Mouse (Mus musculus): ENCODE measurements around the gene Ndufa3. TPM values are rescaled to one million over a fixed set of nuclear protein-coding genes. Genes with fewer than 3 reads are reported as not detected.

Ndufa3 gene
- polyA plus RNA-seq, 1 experiment, result not detected

- Histone ChIP-seq H3K4me1 (ENCODE audit: control insufficient read depth, insufficient read depth, low read length) (no peaks in the 10 kb centered on the region), H3K4me3 (ENCODE audit: insufficient read depth, low read depth, low read length) (no peak overlapping the region), H3K27ac (ENCODE audit: insufficient read depth, low read depth, low read length) (no peak overlapping the region)
- TF ChIP-seq POLR2A (IDR thresholded peaks at IDR 0.05; ENCODE audit: insufficient read depth, low read depth, low read length) (no peak), CTCF (IDR thresholded peaks at IDR 0.05; ENCODE audit: insufficient read depth, low read depth, low read length) (no peak)
- WGBS, result 29% methylated on average over 2 of the region's 2 CpGs
Measured at GRCm38 (mm10) chr7:3606798-3607197, 10.4 kb upstream of the Ndufa3 start.

- TF ChIP-seq CTCF (IDR thresholded peaks at IDR 0.05; ENCODE audit: insufficient read depth, low read depth, low read length) (no peak), POLR2A (IDR thresholded peaks at IDR 0.05; ENCODE audit: insufficient read depth, low read depth, low read length) (no peak)
- 86% methylated on average over 6 of the region's 6 CpGs for WGBS
- Histone ChIP-seq H3K27ac (ENCODE audit: insufficient read depth, low read depth, low read length) (no peak overlapping the region), H3K4me1 (ENCODE audit: control insufficient read depth, insufficient read depth, low read length) (no peaks in the 10 kb centered on the region), H3K4me3 (ENCODE audit: insufficient read depth, low read depth, low read length) (no peak overlapping the region)
Measured at GRCm38 (mm10) chr7:3607391-3607790, 9.8 kb upstream of the Ndufa3 start.

GRCm38 (mm10) chr7:3608668-3609067 lies 8.5 kb upstream of the Ndufa3 start:
- WGBS, result 84% methylated on average over 3 of the region's 3 CpGs
- Histone ChIP-seq H3K4me1 (ENCODE audit: control insufficient read depth, insufficient read depth, low read length) (no peaks in the 10 kb centered on the region), H3K4me3 (ENCODE audit: insufficient read depth, low read depth, low read length) (no peak overlapping the region), H3K27ac (ENCODE audit: insufficient read depth, low read depth, low read length) (no peak overlapping the region)
- TF ChIP-seq CTCF (IDR thresholded peaks at IDR 0.05; ENCODE audit: insufficient read depth, low read depth, low read length), result no peak
- TF ChIP-seq POLR2A (IDR thresholded peaks at IDR 0.05; ENCODE audit: insufficient read depth, low read depth, low read length), result no peak

- Histone ChIP-seq H3K27ac (ENCODE audit: insufficient read depth, low read depth, low read length) (no peak overlapping the region), H3K4me1 (ENCODE audit: control insufficient read depth, insufficient read depth, low read length) (no peaks in the 10 kb centered on the region), H3K4me3 (ENCODE audit: insufficient read depth, low read depth, low read length) (no peak overlapping the region)
- TF ChIP-seq CTCF (IDR thresholded peaks at IDR 0.05; ENCODE audit: insufficient read depth, low read depth, low read length) (no peak), POLR2A (IDR thresholded peaks at IDR 0.05; ENCODE audit: insufficient read depth, low read depth, low read length) (no peak)
- 59% methylated on average over 3 of the region's 3 CpGs for WGBS
Measured at GRCm38 (mm10) chr7:3609082-3609481, 8.1 kb upstream of the Ndufa3 start.

GRCm38 (mm10) chr7:3610437-3610836 lies 6.7 kb upstream of the Ndufa3 start:
- Histone ChIP-seq H3K27ac (ENCODE audit: insufficient read depth, low read depth, low read length) (no peak overlapping the region), H3K4me3 (ENCODE audit: insufficient read depth, low read depth, low read length) (no peak overlapping the region), H3K4me1 (ENCODE audit: control insufficient read depth, insufficient read depth, low read length) (no peaks in the 10 kb centered on the region)
- TF ChIP-seq POLR2A (IDR thresholded peaks at IDR 0.05; ENCODE audit: insufficient read depth, low read depth, low read length) (no peak), CTCF (IDR thresholded peaks at IDR 0.05; ENCODE audit: insufficient read depth, low read depth, low read length) (no peak)
- 87% methylated on average over 3 of the region's 3 CpGs for WGBS

- TF ChIP-seq POLR2A (IDR thresholded peaks at IDR 0.05; ENCODE audit: insufficient read depth, low read depth, low read length), result no peak
- TF ChIP-seq CTCF (IDR thresholded peaks at IDR 0.05; ENCODE audit: insufficient read depth, low read depth, low read length), result no peak
- no peak overlapping the region for H3K27ac ChIP-seq (ENCODE audit: insufficient read depth, low read depth, low read length)
- H3K4me3 ChIP-seq (ENCODE audit: insufficient read depth, low read depth, low read length), result no peak overlapping the region
- WGBS, result 92% methylated on average over 13 of the region's 13 CpGs
- no peaks in the 10 kb centered on the region for H3K4me1 ChIP-seq (ENCODE audit: control insufficient read depth, insufficient read depth, low read length)
Measured at GRCm38 (mm10) chr7:3611006-3611405, 6.2 kb upstream of the Ndufa3 start.

- 79% methylated on average over 3 of the region's 3 CpGs for WGBS
- Histone ChIP-seq H3K4me3 (ENCODE audit: insufficient read depth, low read depth, low read length) (no peak overlapping the region), H3K4me1 (ENCODE audit: control insufficient read depth, insufficient read depth, low read length) (peaks cover 2% of the 10 kb centered on the region; the same call in 1 of the 2 replicates), H3K27ac (ENCODE audit: insufficient read depth, low read depth, low read length) (no peak overlapping the region)
- TF ChIP-seq POLR2A (IDR thresholded peaks at IDR 0.05; ENCODE audit: insufficient read depth, low read depth, low read length) (no peak), CTCF (IDR thresholded peaks at IDR 0.05; ENCODE audit: insufficient read depth, low read depth, low read length) (no peak)
Measured at GRCm38 (mm10) chr7:3614021-3614420, 3.2 kb upstream of the Ndufa3 start.

GRCm38 (mm10) chr7:3616057-3616388 lies 1.1 kb upstream of the Ndufa3 start, which contains the start of gene Oscar:
Oscar (minus strand) TSS chr7:3616157.
- Histone ChIP-seq H3K27ac (ENCODE audit: insufficient read depth, low read depth, low read length) (no peak within 1 kb of the TSS), H3K4me3 (ENCODE audit: insufficient read depth, low read depth, low read length) (no peak within 1 kb of the TSS), H3K4me1 (ENCODE audit: control insufficient read depth, insufficient read depth, low read length) (peaks cover 2% of the 10 kb centered on the region; the same call in 1 of the 2 replicates)
- 83% methylated on average over 4 of the region's 4 CpGs for WGBS
- no peak for TF ChIP-seq POLR2A (IDR thresholded peaks at IDR 0.05; ENCODE audit: insufficient read depth, low read depth, low read length)
- no peak for TF ChIP-seq CTCF (IDR thresholded peaks at IDR 0.05; ENCODE audit: insufficient read depth, low read depth, low read length)

- no peak overlapping the region for H3K4me3 ChIP-seq (ENCODE audit: insufficient read depth, low read depth, low read length)
- no peak overlapping the region for H3K27ac ChIP-seq (ENCODE audit: insufficient read depth, low read depth, low read length)
- H3K4me1 ChIP-seq (ENCODE audit: control insufficient read depth, insufficient read depth, low read length), result peaks cover 2% of the 10 kb centered on the region; the same call in 1 of the 2 replicates
- TF ChIP-seq CTCF (IDR thresholded peaks at IDR 0.05; ENCODE audit: insufficient read depth, low read depth, low read length), result no peak
- WGBS, result 38% methylated on average over 6 of the region's 6 CpGs
Measured at GRCm38 (mm10) chr7:3616389-3617241, 558 bp upstream of the Ndufa3 start.
